Mouse (Mus musculus) hindbrain, embryonic 10.5 days (tissue): ENCODE results near the gene Tm7sf3. TPM values are rescaled to one million over a fixed set of nuclear protein-coding genes. Genes with fewer than 3 reads are reported as not detected.
A peak's percentile ranks its signal among the peaks of the same experiment; 100 is the strongest.

Experiments
- DNase-seq: peaks from one replicate; pipeline ENCODE4 v3.0.0-alpha.2; 2017; ENCODE audit warnings: low spot score
- H3K27ac ChIP-seq: fragments of 300-500 bp; sonication (generic); 2 replicates; pipeline ENCODE4 v1.5.1; 2016; ENCODE audit warnings: mild to moderate bottlenecking, moderate library complexity
- H3K27me3 ChIP-seq: fragments of 300-500 bp; sonication (generic); 2 replicates; pipeline ENCODE4 v1.6.1; 2016; ENCODE audit warnings: mild to moderate bottlenecking; ENCODE audit not compliant: poor library complexity, insufficient read depth, severe bottlenecking
- H3K36me3 ChIP-seq: fragments of 300-500 bp; sonication (generic); 2 replicates; pipeline ENCODE4 v1.6.1; 2016; ENCODE audit warnings: mild to moderate bottlenecking, moderate library complexity
- H3K4me1 ChIP-seq: fragments of 300-500 bp; sonication (generic); replicated peaks from 2 replicates; pipeline ENCODE4 v1.6.1; 2016; ENCODE audit warnings: mild to moderate bottlenecking
- H3K4me3 ChIP-seq: fragments of 300-500 bp; sonication (generic); 2 replicates; pipeline ENCODE4 v1.5.1; 2016; ENCODE audit warnings: mild to moderate bottlenecking, moderate library complexity
- H3K9me3 ChIP-seq: fragments of 300-500 bp; sonication (generic); 2 replicates; pipeline ENCODE4 v1.6.1; 2016; ENCODE audit warnings: mild to moderate bottlenecking, moderate library complexity
- WGBS: fragments of 180-500 bp; shearing (Covaris S2); methylation state at CpG from one replicate; pipeline ENCODE4 v1.1.7; 2016; 5-methylcytosine and 5-hydroxymethylcytosine counted together
- polyA plus RNA-seq: library from polyadenylated mRNA; unstranded; fragments of >200 nt; fragmentation: Nextera tagmentation; extraction: Ambion mirVana; gene quantifications from 2 replicates; pipeline ENCODE4 v1.2.1, GENCODE M21; 2016

Tm7sf3 gene
- polyA plus RNA-seq, 1 experiment from 2014 or later = 23.0 TPM

- H3K9me3 ChIP-seq = peaks cover 8% of the 10 kb centered on the region
- DNase-seq = no peak
- 67% methylated on average over 5 of the region's 5 CpGs for WGBS
- H3K4me3 ChIP-seq = no peak overlapping the region
- H3K4me1 ChIP-seq = no peaks in the 10 kb centered on the region
- H3K36me3 ChIP-seq = no peaks in the 10 kb centered on the region
- H3K27me3 ChIP-seq = no peaks in the 10 kb centered on the region
- H3K27ac ChIP-seq = no peak overlapping the region
These were observed 29.5 kb upstream of the Tm7sf3 start for GRCm38 (mm10) chr6:146672106-146672505.

GRCm38 (mm10) chr6:146670956-146671855 lies 28.6 kb upstream of the Tm7sf3 start:
- Histone ChIP-seq H3K27ac (no peak overlapping the region), H3K36me3 (no peaks in the 10 kb centered on the region), H3K4me1 (no peaks in the 10 kb centered on the region), H3K4me3 (no peak overlapping the region), H3K9me3 (peaks cover 8% of the 10 kb centered on the region), H3K27me3 (no peaks in the 10 kb centered on the region)
- DNase-seq = no peak
- 90% methylated on average over 15 of the region's 15 CpGs for WGBS

- no peaks in the 10 kb centered on the region for H3K27me3 ChIP-seq
- H3K4me1 ChIP-seq = no peaks in the 10 kb centered on the region
- DNase-seq = no peak
- no peak overlapping the region for H3K27ac ChIP-seq
- no peak overlapping the region for H3K4me3 ChIP-seq
- no peaks in the 10 kb centered on the region for H3K36me3 ChIP-seq
- H3K9me3 ChIP-seq = peaks cover 8% of the 10 kb centered on the region
These were observed 26.0 kb upstream of the Tm7sf3 start for GRCm38 (mm10) chr6:146668606-146669005.

- Histone ChIP-seq H3K4me1 (no peaks in the 10 kb centered on the region), H3K27me3 (no peaks in the 10 kb centered on the region), H3K36me3 (no peaks in the 10 kb centered on the region), H3K27ac (no peak overlapping the region), H3K9me3 (peaks cover 8% of the 10 kb centered on the region), H3K4me3 (no peak overlapping the region)
- DNase-seq = no peak
- 82% methylated on average over 6 of the region's 6 CpGs for WGBS
These were observed 24.2 kb upstream of the Tm7sf3 start for GRCm38 (mm10) chr6:146666811-146667210.

GRCm38 (mm10) chr6:146665408-146665807 lies 22.8 kb upstream of the Tm7sf3 start:
- 86% methylated on average over 2 of the region's 2 CpGs for WGBS
- DNase-seq = no peak
- Histone ChIP-seq H3K9me3 (peaks cover 6% of the 10 kb centered on the region), H3K36me3 (no peaks in the 10 kb centered on the region), H3K4me3 (no peak overlapping the region), H3K27ac (no peak overlapping the region), H3K4me1 (no peaks in the 10 kb centered on the region), H3K27me3 (no peaks in the 10 kb centered on the region)

GRCm38 (mm10) chr6:146664917-146665316 lies 22.3 kb upstream of the Tm7sf3 start:
- peaks cover under 1% of the 10 kb centered on the region; the same call in 1 of the 2 replicates for H3K9me3 ChIP-seq
- WGBS = 94% methylated on average over 5 of the region's 5 CpGs

GRCm38 (mm10) chr6:146664116-146664515 lies 21.5 kb upstream of the Tm7sf3 start:
- H3K27me3 ChIP-seq = no peaks in the 10 kb centered on the region
- no peaks in the 10 kb centered on the region for H3K4me1 ChIP-seq
- no peak overlapping the region for H3K4me3 ChIP-seq
- DNase-seq = no peak
- 66% methylated on average over 5 of the region's 5 CpGs for WGBS
- H3K36me3 ChIP-seq = no peaks in the 10 kb centered on the region
- no peaks in the 10 kb centered on the region for H3K9me3 ChIP-seq
- no peak overlapping the region for H3K27ac ChIP-seq

More at GRCm38 (mm10) chr6:146664917-146665316, 22.3 kb upstream of the Tm7sf3 start:
- Histone ChIP-seq H3K4me3 (no peak overlapping the region), H3K27me3 (no peaks in the 10 kb centered on the region), H3K4me1 (no peaks in the 10 kb centered on the region), H3K36me3 (no peaks in the 10 kb centered on the region), H3K27ac (no peak overlapping the region)
- no peak for DNase-seq

- Histone ChIP-seq H3K27ac (no peak overlapping the region), H3K4me1 (no peaks in the 10 kb centered on the region), H3K9me3 (no peaks in the 10 kb centered on the region), H3K27me3 (no peaks in the 10 kb centered on the region), H3K4me3 (no peak overlapping the region), H3K36me3 (no peaks in the 10 kb centered on the region)
- DNase-seq = peak; percentile 28
- 31% methylated on average over 5 of the region's 5 CpGs for WGBS
These were observed 20.1 kb upstream of the Tm7sf3 start for GRCm38 (mm10) chr6:146662679-146663078.

GRCm38 (mm10) chr6:146661655-146662054 lies 19.0 kb upstream of the Tm7sf3 start:
- H3K27me3 ChIP-seq = no peaks in the 10 kb centered on the region
- H3K9me3 ChIP-seq = no peaks in the 10 kb centered on the region
- no peak for DNase-seq
- H3K36me3 ChIP-seq = no peaks in the 10 kb centered on the region
- H3K4me3 ChIP-seq = no peak overlapping the region
- WGBS = 87% methylated on average over 5 of the region's 5 CpGs
- H3K27ac ChIP-seq = no peak overlapping the region
- H3K4me1 ChIP-seq = no peaks in the 10 kb centered on the region

GRCm38 (mm10) chr6:146660591-146660990 lies 18.0 kb upstream of the Tm7sf3 start:
- no peaks in the 10 kb centered on the region for H3K4me1 ChIP-seq
- peak; percentile 9 for DNase-seq
- H3K4me3 ChIP-seq = no peak overlapping the region
- 74% methylated on average over 2 of the region's 2 CpGs for WGBS
- H3K36me3 ChIP-seq = no peaks in the 10 kb centered on the region
- no peaks in the 10 kb centered on the region for H3K27me3 ChIP-seq
- no peaks in the 10 kb centered on the region for H3K9me3 ChIP-seq
- no peak overlapping the region for H3K27ac ChIP-seq

- H3K36me3 ChIP-seq = peaks cover 33% of the 10 kb centered on the region
- no peaks in the 10 kb centered on the region for H3K9me3 ChIP-seq
- H3K4me3 ChIP-seq = no peak overlapping the region
- WGBS = 97% methylated on average over 3 of the region's 3 CpGs
- no peaks in the 10 kb centered on the region for H3K27me3 ChIP-seq
- no peaks in the 10 kb centered on the region for H3K4me1 ChIP-seq
- H3K27ac ChIP-seq = no peak overlapping the region
- no peak for DNase-seq
These were observed 10.6 kb upstream of the Tm7sf3 start for GRCm38 (mm10) chr6:146653197-146653596.

GRCm38 (mm10) chr6:146651431-146651830 lies 8.8 kb upstream of the Tm7sf3 start:
- Histone ChIP-seq H3K36me3 (peaks cover 33% of the 10 kb centered on the region), H3K9me3 (no peaks in the 10 kb centered on the region), H3K27ac (no peak overlapping the region), H3K27me3 (no peaks in the 10 kb centered on the region), H3K4me1 (no peaks in the 10 kb centered on the region), H3K4me3 (no peak overlapping the region)
- no peak for DNase-seq

GRCm38 (mm10) chr6:146650013-146650412 lies 7.4 kb upstream of the Tm7sf3 start:
- no peaks in the 10 kb centered on the region for H3K9me3 ChIP-seq
- peaks cover 33% of the 10 kb centered on the region for H3K36me3 ChIP-seq
- no peak for DNase-seq
- H3K27me3 ChIP-seq = no peaks in the 10 kb centered on the region
- WGBS = 94% methylated on average over 2 of the region's 2 CpGs
- no peak overlapping the region for H3K4me3 ChIP-seq
- H3K4me1 ChIP-seq = no peaks in the 10 kb centered on the region
- no peak overlapping the region for H3K27ac ChIP-seq
